Mouse (Mus musculus) hindbrain, postnatal 0 days (tissue): ENCODE results near the gene Phgdh. TPM values are rescaled to one million over a fixed set of nuclear protein-coding genes. Genes with fewer than 3 reads are reported as not detected.

ENCODE experiments used
- ATAC-seq: fragments of 200-750 bp; cut with Nextera tagmentation; 2 replicates; pipeline ENCODE4 v1.8.0; 2017; ENCODE audit warnings: mild to moderate bottlenecking, moderate TSS enrichment, moderate library complexity
- DNase-seq: peaks from one replicate; pipeline ENCODE4 v3.0.0-alpha.2; 2015; ENCODE audit warnings: low spot score
- H3K27ac ChIP-seq: fragments of 300-500 bp; sonication (generic); 2 replicates; pipeline ENCODE4 v1.5.1; 2014; ENCODE audit warnings: mild to moderate bottlenecking
- H3K27me3 ChIP-seq: fragments of 300-500 bp; sonication (generic); 2 replicates; pipeline ENCODE4 v1.6.1; 2014; ENCODE audit warnings: low read length, mixed read lengths; ENCODE audit not compliant: insufficient read depth
- H3K36me3 ChIP-seq: fragments of 300-500 bp; sonication (generic); 2 replicates; pipeline ENCODE4 v1.6.1; 2014; ENCODE audit warnings: low read length, mixed read lengths; ENCODE audit not compliant: insufficient read depth
- H3K4me1 ChIP-seq: fragments of 300-500 bp; sonication (generic); 2 replicates; pipeline ENCODE4 v1.6.1; 2014; ENCODE audit warnings: antibody characterized with exemption, low read length, mixed read lengths; ENCODE audit not compliant: insufficient read depth
- H3K4me2 ChIP-seq: fragments of 300-500 bp; sonication (generic); 2 replicates; pipeline ENCODE4 v1.6.1; 2014; ENCODE audit warnings: low read depth, mild to moderate bottlenecking, low read length, moderate library complexity, mixed read lengths
- H3K4me3 ChIP-seq: fragments of 300-500 bp; sonication (generic); 2 replicates; pipeline ENCODE4 v1.5.1; 2014; ENCODE audit warnings: low read length
- H3K9ac ChIP-seq: fragments of 300-500 bp; sonication (generic); replicated peaks from 2 replicates; pipeline ENCODE4 v1.6.1; 2014; ENCODE audit warnings: mild to moderate bottlenecking, low read length, moderate library complexity, mixed read lengths
- H3K9me3 ChIP-seq: fragments of 300-500 bp; sonication (generic); 2 replicates; pipeline ENCODE4 v1.6.1; 2016; ENCODE audit warnings: low read length, mixed read lengths
- CTCF ChIP-seq: IDR thresholded peaks from 2 replicates; pipeline ENCODE4 v1.5.1; 2016; ENCODE audit warnings: antibody characterized with exemption, control low read depth, low read depth
- WGBS: fragments of 180-500 bp; shearing (Covaris S2); extraction: QIAGEN DNeasy Blood & Tissue Kit; methylation state at CpG from one replicate; pipeline ENCODE4 v1.1.7; 2014; 5-methylcytosine and 5-hydroxymethylcytosine counted together
- polyA plus RNA-seq: library from polyadenylated mRNA; unstranded; fragments of >200 nt; fragmentation: Nextera tagmentation; extraction: Ambion mirVana; gene quantifications from 2 replicates; pipeline ENCODE4 v1.2.1, GENCODE M21; 2015
- total RNA-seq: library from RNA; depleted of rRNA; stranded (reverse); fragments of >200 nt; gene quantifications from 2 replicates; pipeline ENCODE4 v1.2.3, GENCODE M21; 2014

Phgdh gene
- total and polyA plus RNA-seq, 2 experiments from 2014 or later = 261 to 370 TPM

- Histone ChIP-seq H3K4me1 (no peaks in the 10 kb centered on the region), H3K9ac (no peak overlapping the region), H3K27ac (no peak overlapping the region), H3K36me3 (no peaks in the 10 kb centered on the region), H3K9me3 (no peaks in the 10 kb centered on the region), H3K4me3 (no peak overlapping the region), H3K4me2 (no peak overlapping the region), H3K27me3 (no peaks in the 10 kb centered on the region)
- TF ChIP-seq CTCF = no peak
- DNase-seq (no peak), ATAC-seq (no peak)
- 83% methylated on average over 4 of the region's 4 CpGs for WGBS
Observed at GRCm38 (mm10) chr3:98366823-98367222, 27.0 kb upstream of the Phgdh start.

DNA sequence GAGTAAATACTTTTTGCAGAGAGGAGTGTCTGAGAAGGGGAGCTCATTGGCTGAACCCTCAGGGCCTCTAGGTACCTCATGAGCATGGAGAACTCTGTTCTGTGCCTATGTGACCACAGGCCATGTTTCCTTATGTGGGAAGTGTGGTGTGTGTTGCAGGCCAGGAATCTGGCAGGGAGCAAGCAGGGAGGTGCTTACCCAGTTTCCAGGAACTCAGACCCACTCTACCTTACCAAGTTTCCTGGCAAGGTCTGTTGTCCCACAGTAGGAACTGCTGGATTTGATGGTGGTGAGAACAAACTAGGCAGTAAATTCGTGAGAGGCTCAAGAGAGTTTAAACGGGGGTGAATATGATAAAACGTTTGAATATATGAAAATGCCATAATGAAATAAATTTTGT, 26.3 kb upstream of the Phgdh start:
- Histone ChIP-seq H3K27me3 (no peaks in the 10 kb centered on the region), H3K27ac (no peak overlapping the region), H3K9ac (no peak overlapping the region), H3K9me3 (no peaks in the 10 kb centered on the region), H3K36me3 (no peaks in the 10 kb centered on the region), H3K4me2 (no peak overlapping the region), H3K4me1 (no peaks in the 10 kb centered on the region), H3K4me3 (no peak overlapping the region)
- ATAC-seq (no peak), DNase-seq (no peak)
- WGBS = 89% methylated on average over 3 of the region's 3 CpGs
- TF ChIP-seq CTCF = no peak

DNA sequence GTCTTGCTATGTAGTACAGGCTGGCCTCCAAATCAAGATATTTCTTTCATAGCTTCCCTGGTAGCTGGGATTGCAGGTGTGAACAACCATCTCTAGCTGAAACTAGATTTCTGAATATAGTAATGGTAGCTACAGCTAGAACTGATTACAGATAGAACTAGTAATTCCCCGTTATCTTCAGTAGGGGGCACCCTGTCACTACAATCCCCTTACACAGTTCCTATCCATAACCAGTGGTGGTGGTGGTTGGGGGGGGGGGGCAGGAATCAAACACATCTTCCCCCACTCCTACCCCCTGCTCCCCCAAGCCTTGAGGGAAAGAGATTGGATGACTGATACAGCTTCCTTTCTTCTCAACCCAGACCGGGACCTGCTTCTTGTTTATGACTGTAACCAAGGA, 23.0 kb upstream of the Phgdh start:
- Histone ChIP-seq H3K27ac (no peak overlapping the region), H3K36me3 (no peaks in the 10 kb centered on the region), H3K4me1 (no peaks in the 10 kb centered on the region), H3K4me2 (no peak overlapping the region), H3K27me3 (no peaks in the 10 kb centered on the region), H3K9me3 (no peaks in the 10 kb centered on the region), H3K4me3 (no peak overlapping the region), H3K9ac (no peak overlapping the region)
- peak; percentile 43; the same call in 1 of the 2 replicates for ATAC-seq
- TF ChIP-seq CTCF = peak; percentile 63
- DNase-seq = peak; percentile 23
- 35% methylated on average over 2 of the region's 2 CpGs for WGBS

GRCm38 (mm10) chr3:98356632-98357370, 17.0 kb upstream of the Phgdh start:
- Histone ChIP-seq H3K9me3 (no peaks in the 10 kb centered on the region), H3K36me3 (no peaks in the 10 kb centered on the region), H3K27ac (no peak overlapping the region), H3K4me2 (no peak overlapping the region), H3K27me3 (no peaks in the 10 kb centered on the region), H3K4me1 (no peaks in the 10 kb centered on the region), H3K4me3 (no peak overlapping the region), H3K9ac (no peak overlapping the region)
- no peak for TF ChIP-seq CTCF
- DNase-seq = no peak
- WGBS = 72% methylated on average over 3 of the region's 3 CpGs
- no peak for ATAC-seq

DNA sequence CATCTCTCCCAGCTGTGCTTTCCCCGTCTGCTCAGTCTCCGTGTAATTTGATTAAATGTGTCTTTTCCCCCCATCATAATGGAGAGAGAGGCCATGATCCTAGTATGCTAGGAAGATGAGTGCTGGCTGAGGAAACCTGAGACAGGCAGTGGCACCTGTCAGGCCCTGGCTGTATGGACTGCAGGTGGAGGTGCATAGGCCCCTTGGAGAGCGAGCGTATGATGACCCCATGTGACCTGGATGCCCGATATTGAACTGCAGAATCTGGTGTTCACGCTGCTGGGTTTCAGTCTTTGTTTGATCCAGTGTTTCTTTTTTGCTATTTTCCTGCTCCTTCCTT, 16.2 kb upstream of the Phgdh start:
- Histone ChIP-seq H3K27me3 (no peaks in the 10 kb centered on the region), H3K4me2 (no peak overlapping the region), H3K9me3 (no peaks in the 10 kb centered on the region), H3K4me1 (no peaks in the 10 kb centered on the region), H3K36me3 (no peaks in the 10 kb centered on the region), H3K4me3 (no peak overlapping the region), H3K9ac (no peak overlapping the region), H3K27ac (no peak overlapping the region)
- ATAC-seq (no peak; the same call in 1 of the 2 replicates), DNase-seq (no peak)
- TF ChIP-seq CTCF = no peak
- WGBS = 50% methylated on average over 6 of the region's 6 CpGs

- Histone ChIP-seq H3K36me3 (no peaks in the 10 kb centered on the region), H3K4me2 (no peak overlapping the region), H3K4me1 (no peaks in the 10 kb centered on the region), H3K9ac (no peak overlapping the region), H3K27me3 (no peaks in the 10 kb centered on the region), H3K4me3 (no peak overlapping the region), H3K27ac (no peak overlapping the region), H3K9me3 (no peaks in the 10 kb centered on the region)
- ATAC-seq = peak; percentile 69
- TF ChIP-seq CTCF = peak; percentile 56
- WGBS = 52% methylated on average over 10 of the region's 10 CpGs
- DNase-seq = peak; percentile 32
Observed at GRCm38 (mm10) chr3:98355344-98356025, 15.7 kb upstream of the Phgdh start.

- WGBS = 33% methylated on average over 7 of the region's 7 CpGs
- H3K36me3 ChIP-seq = no peaks in the 10 kb centered on the region
- H3K4me2 ChIP-seq = no peak overlapping the region
- H3K9me3 ChIP-seq = no peaks in the 10 kb centered on the region
- H3K27ac ChIP-seq = no peak overlapping the region
- no peaks in the 10 kb centered on the region for H3K4me1 ChIP-seq
- H3K4me3 ChIP-seq = no peak overlapping the region
- no peaks in the 10 kb centered on the region for H3K27me3 ChIP-seq
- peak; percentile 74 for TF ChIP-seq CTCF
- DNase-seq = peak; percentile 90
- ATAC-seq = no peak
- H3K9ac ChIP-seq = no peak overlapping the region
Observed at GRCm38 (mm10) chr3:98353892-98354291, 14.1 kb upstream of the Phgdh start.
